Mouse (Mus musculus) liver, embryonic 12.5 days (tissue): ENCODE measurements around the gene Copg2. TPM values are rescaled to one million over a fixed set of nuclear protein-coding genes. Genes with fewer than 3 reads are reported as not detected.

Source experiments
- ATAC-seq: fragments of 200-750 bp; cut with Nextera tagmentation; 2 replicates; pipeline ENCODE4 v1.8.0; 2017; ENCODE audit warnings: moderate number of reproducible peaks, mild to moderate bottlenecking, moderate library complexity
- H3K27ac ChIP-seq: fragments of 300-500 bp; sonication (generic); 2 replicates; pipeline ENCODE4 v1.5.1; 2016; ENCODE audit warnings: mild to moderate bottlenecking
- H3K27me3 ChIP-seq: fragments of 300-500 bp; sonication (generic); replicated peaks from 2 replicates; pipeline ENCODE4 v1.6.1; 2016; ENCODE audit warnings: mild to moderate bottlenecking, moderate library complexity
- H3K36me3 ChIP-seq: fragments of 300-500 bp; sonication (generic); 2 replicates; pipeline ENCODE4 v1.6.1; 2016; ENCODE audit warnings: mild to moderate bottlenecking, moderate library complexity
- H3K4me1 ChIP-seq: fragments of 300-500 bp; sonication (generic); 2 replicates; pipeline ENCODE4 v1.6.1; 2016
- H3K4me2 ChIP-seq: fragments of 300-500 bp; sonication (generic); 2 replicates; pipeline ENCODE4 v1.6.1; 2016; ENCODE audit warnings: mild to moderate bottlenecking, moderate library complexity
- H3K4me3 ChIP-seq: fragments of 300-500 bp; sonication (generic); 2 replicates; pipeline ENCODE4 v1.5.1; 2016; ENCODE audit warnings: mild to moderate bottlenecking, moderate library complexity
- H3K9ac ChIP-seq: fragments of 300-500 bp; sonication (generic); 2 replicates; pipeline ENCODE4 v1.6.1; 2016; ENCODE audit warnings: mild to moderate bottlenecking, moderate library complexity
- H3K9me3 ChIP-seq: fragments of 300-500 bp; sonication (generic); replicated peaks from 2 replicates; pipeline ENCODE4 v1.6.1; 2016; ENCODE audit warnings: mild to moderate bottlenecking, moderate library complexity
- WGBS: fragments of 180-500 bp; shearing (Covaris S2); methylation state at CpG from one replicate; pipeline ENCODE4 v1.1.7; 2016; ENCODE audit not compliant: insufficient replicate concordance; 5-methylcytosine and 5-hydroxymethylcytosine counted together
- polyA plus RNA-seq: library from polyadenylated mRNA; unstranded; fragments of >200 nt; fragmentation: Nextera tagmentation; extraction: Ambion mirVana; gene quantifications from 2 replicates; pipeline ENCODE4 v1.2.1, GENCODE M21; 2016

The Copg2 gene
- 10.4 and 10.5 TPM in 2 replicates for polyA plus RNA-seq

- Histone ChIP-seq H3K27me3 (no peaks in the 10 kb centered on the region), H3K4me2 (peak within 1 kb of the TSS; percentile 78), H3K4me1 (peaks cover 26% of the 10 kb centered on the region), H3K4me3 (peak within 1 kb of the TSS; percentile 83), H3K9me3 (no peaks in the 10 kb centered on the region), H3K9ac (peak within 1 kb of the TSS; percentile 87), H3K36me3 (no peaks in the 10 kb centered on the region), H3K27ac (peak within 1 kb of the TSS; percentile 93)
- ATAC-seq = peak; percentile 98
- 5% methylated on average over 63 of the region's 83 CpGs for WGBS
Measured at GRCm38 (mm10) chr6:30896195-30896985, at the start of gene Copg2. Gene Copg2 (minus strand): TSS chr6:30896794.

DNA sequence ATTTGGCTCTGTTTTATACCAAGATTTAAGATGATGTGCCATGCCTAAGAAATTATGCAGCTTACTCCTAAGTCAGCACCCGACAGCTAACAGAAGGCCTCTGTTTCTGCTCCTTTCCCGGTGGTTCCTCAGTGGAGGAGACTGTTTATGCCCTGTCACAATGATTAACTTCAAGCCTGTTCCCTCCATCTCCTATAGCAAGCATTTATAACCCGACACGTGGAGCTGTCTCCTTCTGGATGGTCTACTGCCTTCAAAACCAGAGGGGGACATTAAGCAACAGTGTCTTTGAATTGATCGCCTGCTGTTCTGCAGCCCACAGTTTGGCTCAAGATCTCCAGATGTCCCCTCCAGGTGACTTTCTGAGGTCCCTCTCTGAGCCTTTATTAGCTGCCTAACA lies 42.7 kb upstream of the Copg2 start:
- H3K4me1 ChIP-seq = no peaks in the 10 kb centered on the region
- no peaks in the 10 kb centered on the region for H3K36me3 ChIP-seq
- H3K9ac ChIP-seq = no peak overlapping the region
- no peak overlapping the region for H3K27ac ChIP-seq
- H3K4me2 ChIP-seq = no peak overlapping the region
- WGBS = 54% methylated on average over 5 of the region's 5 CpGs
- no peaks in the 10 kb centered on the region for H3K9me3 ChIP-seq
- no peak for ATAC-seq
- peaks cover 10% of the 10 kb centered on the region for H3K27me3 ChIP-seq
- H3K4me3 ChIP-seq = no peak overlapping the region

DNA sequence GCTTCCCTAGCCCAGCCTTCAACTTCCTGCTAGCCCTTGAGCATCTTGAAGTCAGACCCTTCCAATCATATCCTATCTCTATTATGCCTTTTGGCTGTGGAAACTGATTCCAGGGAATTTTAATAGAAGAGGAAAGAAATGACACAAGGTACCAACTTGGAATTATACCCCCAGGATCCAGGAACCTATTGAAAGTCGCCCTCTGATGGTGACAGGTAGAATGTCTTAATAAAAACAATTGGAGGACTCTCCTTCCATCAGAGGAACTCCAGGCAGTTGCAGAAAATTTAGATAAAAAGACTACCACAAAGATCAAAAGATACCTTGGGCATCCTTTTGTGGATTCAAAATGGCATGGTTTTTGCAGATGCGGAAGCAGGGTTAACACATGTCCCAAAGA lies 26.2 kb upstream of the Copg2 start:
- H3K4me3 ChIP-seq = no peak overlapping the region
- H3K4me2 ChIP-seq = no peak overlapping the region
- H3K9ac ChIP-seq = no peak overlapping the region
- no peak overlapping the region for H3K27ac ChIP-seq
- no peaks in the 10 kb centered on the region for H3K4me1 ChIP-seq
- no peak for ATAC-seq
- no peaks in the 10 kb centered on the region for H3K9me3 ChIP-seq
- H3K27me3 ChIP-seq = peaks cover 16% of the 10 kb centered on the region
- WGBS = 39% methylated on average over 2 of the region's 2 CpGs
- H3K36me3 ChIP-seq = no peaks in the 10 kb centered on the region

GRCm38 (mm10) chr6:30921826-30922225 lies 25.2 kb upstream of the Copg2 start:
- no peak for ATAC-seq
- Histone ChIP-seq H3K9ac (no peak overlapping the region), H3K4me2 (no peak overlapping the region)

DNA sequence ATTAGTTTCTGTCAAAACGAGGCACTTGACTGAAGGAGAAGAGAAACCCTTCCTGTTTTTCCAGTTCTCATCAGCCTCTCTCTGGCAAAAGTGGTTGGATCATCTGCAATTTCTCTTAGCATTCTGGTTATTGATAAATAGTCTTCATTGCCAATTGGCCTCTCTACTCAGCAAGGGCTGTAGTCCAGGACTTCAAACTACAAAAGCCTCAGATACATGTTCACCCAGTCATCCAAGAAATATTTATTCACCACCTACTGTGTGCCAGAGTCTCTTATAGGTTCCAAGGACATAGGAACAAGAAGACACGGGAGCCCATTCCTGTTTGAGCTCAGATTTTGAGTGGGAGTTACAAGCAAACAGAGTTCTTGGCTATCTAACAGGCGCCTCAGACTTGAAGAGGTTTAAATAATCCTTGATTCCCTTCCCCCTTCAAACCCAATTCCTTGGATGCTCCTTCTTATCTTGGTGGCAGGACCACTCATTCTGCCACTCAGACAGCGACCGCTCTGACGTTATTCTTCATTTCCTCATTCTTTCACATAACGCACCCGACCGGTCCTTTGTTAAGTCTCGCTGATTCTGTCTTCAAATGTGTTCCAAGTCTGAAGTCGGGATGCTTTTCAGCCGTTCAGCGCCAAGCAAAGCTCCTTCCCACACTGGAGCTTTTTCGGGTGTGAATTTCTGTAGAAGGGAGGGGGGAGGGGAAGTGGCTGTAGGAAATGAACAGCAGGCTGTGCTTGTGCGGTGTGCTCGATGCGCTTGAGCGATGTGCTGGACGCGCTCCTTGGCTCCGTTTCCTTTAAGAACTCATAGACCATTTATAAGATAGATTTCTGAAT lies 24.5 kb upstream of the Copg2 start:
- Histone ChIP-seq H3K4me3 (no peak overlapping the region), H3K4me2 (no peak overlapping the region), H3K36me3 (no peaks in the 10 kb centered on the region), H3K27me3 (peaks cover 16% of the 10 kb centered on the region), H3K9me3 (no peaks in the 10 kb centered on the region), H3K4me1 (no peaks in the 10 kb centered on the region), H3K27ac (no peak overlapping the region), H3K9ac (no peak overlapping the region)
- ATAC-seq = no peak
- WGBS = 41% methylated on average over 21 of the region's 21 CpGs

More at GRCm38 (mm10) chr6:30921826-30922225, 25.2 kb upstream of the Copg2 start:
- WGBS = 66% methylated on average over 9 of the region's 11 CpGs
- Histone ChIP-seq H3K4me1 (no peaks in the 10 kb centered on the region), H3K4me3 (no peak overlapping the region), H3K9me3 (no peaks in the 10 kb centered on the region), H3K27ac (no peak overlapping the region), H3K36me3 (no peaks in the 10 kb centered on the region), H3K27me3 (peaks cover 16% of the 10 kb centered on the region)

DNA sequence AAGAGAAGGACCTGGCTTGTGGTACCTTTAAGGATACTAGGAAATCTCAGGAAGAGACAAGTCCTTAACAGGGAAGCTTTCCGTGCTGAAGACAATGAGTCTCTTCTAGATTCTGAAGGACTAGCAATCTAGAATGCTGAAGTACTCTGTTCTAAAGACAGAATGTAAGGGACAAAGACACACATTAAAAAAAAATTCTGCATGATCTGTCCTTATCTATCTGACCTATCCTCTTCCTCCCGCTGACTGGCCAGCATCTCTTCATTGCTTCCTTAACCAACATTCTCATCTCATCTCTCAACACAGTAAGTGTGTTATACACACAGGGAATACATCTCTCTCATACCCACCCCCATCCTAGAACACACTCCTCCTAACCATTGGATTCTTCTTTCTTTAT lies 18.9 kb upstream of the Copg2 start, which contains the start of gene Tsga13:
Gene Tsga13 (minus strand): TSS at position 101 of the 400 bp plus-strand sequence.
- H3K27me3 ChIP-seq = peaks cover 8% of the 10 kb centered on the region; the same call in 1 of the 2 replicates
- no peaks in the 10 kb centered on the region for H3K9me3 ChIP-seq
- H3K4me2 ChIP-seq = no peak within 1 kb of the TSS
- H3K36me3 ChIP-seq = no peaks in the 10 kb centered on the region
- H3K4me1 ChIP-seq = no peaks in the 10 kb centered on the region
- no peak within 1 kb of the TSS for H3K27ac ChIP-seq
- no peak within 1 kb of the TSS for H3K9ac ChIP-seq
- no peak for ATAC-seq
- no peak within 1 kb of the TSS for H3K4me3 ChIP-seq
- 73% methylated on average over 2 of the region's 2 CpGs for WGBS

DNA sequence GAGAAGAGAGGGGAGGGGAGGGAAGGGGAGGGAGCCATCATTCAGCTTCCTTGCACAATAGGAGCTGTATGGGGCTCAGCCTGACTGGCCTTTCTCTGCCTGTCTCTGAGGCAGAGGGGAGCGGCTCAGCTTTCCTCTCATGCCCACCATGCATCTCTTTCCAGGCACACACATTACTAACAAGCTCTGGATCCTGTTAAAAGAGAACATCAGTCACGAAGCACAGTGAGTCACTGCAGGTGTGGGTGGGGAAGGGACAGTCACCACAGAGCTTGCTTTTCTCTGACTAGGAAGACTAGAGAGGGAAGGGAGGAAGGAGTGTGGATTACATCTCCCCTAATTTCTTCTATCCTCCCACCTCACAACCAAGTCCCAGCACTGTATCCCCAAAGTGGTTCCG lies 11.4 kb upstream of the Copg2 start:
- Histone ChIP-seq H3K36me3 (no peaks in the 10 kb centered on the region), H3K4me2 (no peak overlapping the region), H3K9me3 (no peaks in the 10 kb centered on the region), H3K9ac (no peak overlapping the region), H3K4me3 (no peak overlapping the region), H3K27me3 (peaks cover 12% of the 10 kb centered on the region; the same call in 1 of the 2 replicates), H3K4me1 (no peaks in the 10 kb centered on the region), H3K27ac (no peak overlapping the region)
- ATAC-seq = no peak
- 55% methylated on average over 3 of the region's 3 CpGs for WGBS

DNA sequence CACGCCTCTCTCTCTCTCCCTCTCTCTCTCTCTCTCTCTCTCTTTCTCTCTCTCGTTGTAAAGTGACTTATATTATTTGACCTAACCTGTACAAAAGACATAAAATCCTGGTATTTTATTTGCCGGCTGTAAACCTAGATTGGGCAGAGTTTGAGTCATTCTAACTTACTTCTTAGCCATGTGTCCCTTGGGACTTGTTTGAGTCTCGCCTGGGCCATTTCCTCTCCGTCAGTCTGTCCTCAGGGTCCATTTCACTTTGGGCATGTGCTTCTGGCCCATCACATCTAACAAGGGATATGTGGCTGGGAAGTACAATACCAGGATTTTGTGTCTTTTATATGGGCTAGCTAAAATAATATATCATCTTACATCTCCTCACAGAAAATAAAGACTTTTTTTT lies 8.3 kb upstream of the Copg2 start:
- no peak overlapping the region for H3K4me3 ChIP-seq
- H3K9me3 ChIP-seq = no peaks in the 10 kb centered on the region
- no peak overlapping the region for H3K9ac ChIP-seq
- WGBS = 61% methylated on average over 5 of the region's 5 CpGs
- no peak overlapping the region for H3K27ac ChIP-seq
- peaks cover 12% of the 10 kb centered on the region; the same call in 1 of the 2 replicates for H3K27me3 ChIP-seq
- no peak for ATAC-seq
- no peak overlapping the region for H3K4me2 ChIP-seq
- H3K36me3 ChIP-seq = no peaks in the 10 kb centered on the region
- H3K4me1 ChIP-seq = no peaks in the 10 kb centered on the region

DNA sequence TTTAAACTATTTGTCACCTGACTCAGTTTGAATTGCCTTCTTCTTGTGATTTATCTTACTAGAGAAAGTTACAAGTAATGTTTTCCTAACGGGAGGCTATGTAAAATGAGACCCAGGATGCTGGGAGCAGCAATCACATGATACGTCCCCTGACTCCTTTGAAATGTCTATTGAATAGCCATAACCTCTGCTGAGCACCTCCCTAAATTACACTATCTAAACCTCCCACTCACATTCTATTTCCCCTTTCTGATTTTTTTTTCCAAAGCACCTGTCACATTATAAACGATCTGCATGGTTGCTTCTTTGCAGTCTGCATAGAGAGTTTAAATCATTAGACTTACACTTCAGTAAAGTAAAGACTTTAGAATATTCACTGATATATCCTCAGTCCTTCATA lies 7.4 kb upstream of the Copg2 start:
- Histone ChIP-seq H3K9ac (no peak overlapping the region), H3K36me3 (no peaks in the 10 kb centered on the region), H3K27ac (no peak overlapping the region), H3K9me3 (no peaks in the 10 kb centered on the region), H3K27me3 (peaks cover 12% of the 10 kb centered on the region; the same call in 1 of the 2 replicates), H3K4me1 (no peaks in the 10 kb centered on the region), H3K4me3 (no peak overlapping the region), H3K4me2 (no peak overlapping the region)
- 32% methylated on average over 3 of the region's 3 CpGs for WGBS
- ATAC-seq = no peak

DNA sequence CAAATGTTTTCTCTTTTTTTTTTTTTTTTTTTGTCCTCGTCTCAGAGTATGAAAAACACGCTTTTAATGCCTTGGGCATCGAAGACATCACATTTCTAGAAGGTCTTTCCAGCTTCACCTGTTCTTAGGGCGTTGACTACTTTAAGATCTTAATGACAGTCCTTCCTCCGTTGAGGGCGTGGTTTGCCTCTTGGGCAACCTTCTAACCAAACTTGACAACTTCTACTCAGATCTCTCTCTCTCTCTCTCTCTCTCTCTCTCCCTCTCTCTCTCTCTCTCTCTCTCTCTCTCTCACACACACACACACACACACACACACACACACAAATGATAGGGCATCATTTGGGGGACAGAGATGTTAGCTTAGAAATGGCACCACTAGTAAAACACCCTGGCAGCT lies 926 bp upstream of the Copg2 start:
- Histone ChIP-seq H3K36me3 (no peaks in the 10 kb centered on the region), H3K9ac (no peak overlapping the region), H3K27ac (0 out of 2 replicates have a peak overlapping the region, but pooled peaks have one; percentile 20), H3K4me3 (no peak overlapping the region), H3K4me1 (peaks cover 26% of the 10 kb centered on the region), H3K27me3 (no peaks in the 10 kb centered on the region), H3K4me2 (peak overlapping the region; percentile 78), H3K9me3 (no peaks in the 10 kb centered on the region)
- WGBS = 46% methylated on average over 6 of the region's 6 CpGs
- no peak for ATAC-seq

DNA sequence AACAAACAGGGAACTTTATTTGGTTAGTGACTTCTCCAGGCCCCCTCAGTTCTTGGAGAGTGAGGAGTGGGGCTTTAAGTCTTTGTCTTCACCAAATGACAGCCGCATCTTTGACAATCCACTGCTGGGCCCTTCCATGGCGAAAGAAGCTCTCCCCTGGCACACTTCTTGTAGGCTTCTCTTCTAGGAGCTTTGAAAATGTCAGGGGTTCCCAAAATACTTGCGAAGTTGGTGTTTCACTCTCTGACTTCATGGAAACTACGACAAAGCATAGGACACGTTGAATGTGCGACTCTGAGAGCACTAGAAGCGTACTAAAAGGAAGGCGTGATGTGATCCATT lies 363 bp upstream of the Copg2 start:
- H3K4me2 ChIP-seq = peak overlapping the region; percentile 78
- ATAC-seq = peak; percentile 12
- no peaks in the 10 kb centered on the region for H3K27me3 ChIP-seq
- 21% methylated on average over 8 of the region's 8 CpGs for WGBS
- H3K9me3 ChIP-seq = no peaks in the 10 kb centered on the region
- H3K4me1 ChIP-seq = peaks cover 26% of the 10 kb centered on the region
- peak overlapping the region; percentile 87 for H3K9ac ChIP-seq
- H3K27ac ChIP-seq = peak overlapping the region; percentile 93
- peak overlapping the region; percentile 83 for H3K4me3 ChIP-seq
- no peaks in the 10 kb centered on the region for H3K36me3 ChIP-seq

DNA sequence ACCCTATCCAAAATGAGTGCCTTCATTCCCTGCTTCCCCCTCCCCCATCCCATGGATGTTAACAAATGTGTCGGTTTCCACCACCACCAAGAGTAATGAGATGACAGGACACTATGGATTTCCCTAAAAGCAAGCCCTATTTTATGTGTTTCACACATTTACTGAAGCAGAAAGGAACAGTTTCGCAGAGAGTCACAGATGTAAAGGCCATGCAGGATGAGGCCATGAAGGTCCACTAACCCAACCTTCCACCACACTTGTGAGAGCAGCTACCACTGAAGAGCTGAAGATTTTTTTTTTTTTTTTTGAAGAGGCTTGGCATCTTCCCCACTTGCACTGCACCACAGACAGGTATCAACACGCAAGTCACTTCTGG lies 787 bp downstream of the Copg2 start:
- WGBS = 21% methylated on average over 3 of the region's 3 CpGs
- H3K9ac ChIP-seq = peak overlapping the region; percentile 87

More for the DNA sequence above, 787 bp downstream of the Copg2 start:
- Histone ChIP-seq H3K4me1 (peaks cover 26% of the 10 kb centered on the region), H3K27ac (peak overlapping the region; percentile 93), H3K4me2 (peak overlapping the region; percentile 78), H3K36me3 (no peaks in the 10 kb centered on the region), H3K4me3 (peak overlapping the region; percentile 83), H3K27me3 (no peaks in the 10 kb centered on the region), H3K9me3 (no peaks in the 10 kb centered on the region)
- no peak for ATAC-seq
